Mouse (Mus musculus): ENCODE measurements around the gene Rftn1. TPM values are rescaled to one million over a fixed set of nuclear protein-coding genes. Genes with fewer than 3 reads are reported as not detected.
A peak's percentile ranks its signal among the peaks of the same experiment; 100 is the strongest.

The Rftn1 gene
- polyA plus RNA-seq, 1 experiment from 2014 or later: 14.7 TPM

GRCm38 (mm10) chr17:50135466-50135865, 55.0 kb downstream of the Rftn1 start:
- Histone ChIP-seq H3K4me1 (no peaks in the 10 kb centered on the region), H3K4me3 (replicated peaks) (no peak overlapping the region), H3K27ac (no peak overlapping the region), H3K9me3 (replicated peaks) (no peaks in the 10 kb centered on the region), H3K4me2 (no peak overlapping the region), H3K36me3 (no peaks in the 10 kb centered on the region), H3K27me3 (no peaks in the 10 kb centered on the region), H3K9ac (no peak overlapping the region)
- WGBS: 68% methylated on average over 10 of the region's 10 CpGs
- no peak for ATAC-seq (replicated peaks; ENCODE audit: low FRiP score)

DNA sequence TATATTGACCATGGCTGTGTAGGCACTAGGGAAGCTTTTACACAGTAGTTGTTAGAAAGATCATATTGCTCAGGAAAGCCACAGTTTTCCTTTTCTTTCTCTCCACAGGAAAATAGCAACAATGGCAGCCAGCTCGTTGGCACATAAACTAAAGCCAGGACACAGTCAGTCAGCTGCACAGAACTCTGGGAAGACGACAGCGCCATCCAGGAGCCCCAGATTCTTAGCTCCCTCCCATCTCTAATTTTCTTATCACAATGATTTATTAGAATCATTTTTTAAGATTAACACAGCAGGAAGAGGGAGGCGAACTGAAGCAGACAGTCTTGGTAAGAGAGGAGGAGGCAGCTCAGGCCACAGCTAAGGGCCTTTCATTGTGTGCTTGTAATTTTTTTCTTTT, 58.8 kb downstream of the Rftn1 start:
- H3K36me3 ChIP-seq: no peaks in the 10 kb centered on the region
- WGBS: 49% methylated on average over 4 of the region's 4 CpGs
- no peak overlapping the region for H3K4me3 ChIP-seq (replicated peaks)
- H3K27ac ChIP-seq: no peak overlapping the region
- H3K4me2 ChIP-seq: no peak overlapping the region
- H3K27me3 ChIP-seq: no peaks in the 10 kb centered on the region
- H3K4me1 ChIP-seq: 0 out of 2 replicates have a peak, but pooled peaks cover 4% of the 10 kb centered on the region
- H3K9me3 ChIP-seq (replicated peaks): no peaks in the 10 kb centered on the region
- no peak for ATAC-seq (replicated peaks; ENCODE audit: low FRiP score)
- no peak overlapping the region for H3K9ac ChIP-seq

- H3K27me3 ChIP-seq: no peaks in the 10 kb centered on the region
- no peaks in the 10 kb centered on the region for H3K36me3 ChIP-seq
- peaks cover 5% of the 10 kb centered on the region; the same call in 1 of the 2 replicates for H3K4me1 ChIP-seq
- 56% methylated on average over 4 of the region's 4 CpGs for WGBS
- ATAC-seq (replicated peaks; ENCODE audit: low FRiP score): no peak
- no peak overlapping the region for H3K4me3 ChIP-seq (replicated peaks)
- H3K9me3 ChIP-seq (replicated peaks): no peaks in the 10 kb centered on the region
- no peak overlapping the region for H3K9ac ChIP-seq
- no peak overlapping the region for H3K4me2 ChIP-seq
- H3K27ac ChIP-seq: no peak overlapping the region
These were observed 60.1 kb downstream of the Rftn1 start for GRCm38 (mm10) chr17:50130421-50130820.

DNA sequence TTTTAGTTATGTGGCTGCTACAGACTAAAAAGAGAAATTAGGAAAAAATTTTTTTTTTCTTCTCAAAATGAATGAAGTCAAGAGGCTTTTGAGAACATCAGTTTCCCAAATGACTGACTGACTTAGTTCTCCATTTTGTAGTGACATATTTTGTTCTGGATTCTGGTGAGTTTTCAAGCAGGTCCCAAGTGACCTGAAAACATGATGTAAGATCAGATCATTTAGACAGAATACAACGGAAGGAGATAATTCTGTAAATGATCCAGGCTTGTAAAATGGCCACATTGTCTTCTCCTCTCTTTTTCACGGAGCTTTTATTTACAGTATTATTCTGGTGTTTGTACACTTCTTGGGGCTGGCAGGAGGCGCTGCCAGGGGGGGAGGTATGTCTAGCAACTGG, 62.1 kb downstream of the Rftn1 start:
- ATAC-seq (replicated peaks; ENCODE audit: low FRiP score): no peak
- H3K27me3 ChIP-seq: no peaks in the 10 kb centered on the region
- H3K9ac ChIP-seq: no peak overlapping the region
- no peak overlapping the region for H3K4me2 ChIP-seq
- peaks cover 10% of the 10 kb centered on the region; the same call in 1 of the 2 replicates for H3K4me1 ChIP-seq
- no peak overlapping the region for H3K27ac ChIP-seq
- no peak overlapping the region for H3K4me3 ChIP-seq (replicated peaks)
- WGBS: 77% methylated on average over 3 of the region's 3 CpGs
- no peaks in the 10 kb centered on the region for H3K36me3 ChIP-seq
- no peaks in the 10 kb centered on the region for H3K9me3 ChIP-seq (replicated peaks)

DNA sequence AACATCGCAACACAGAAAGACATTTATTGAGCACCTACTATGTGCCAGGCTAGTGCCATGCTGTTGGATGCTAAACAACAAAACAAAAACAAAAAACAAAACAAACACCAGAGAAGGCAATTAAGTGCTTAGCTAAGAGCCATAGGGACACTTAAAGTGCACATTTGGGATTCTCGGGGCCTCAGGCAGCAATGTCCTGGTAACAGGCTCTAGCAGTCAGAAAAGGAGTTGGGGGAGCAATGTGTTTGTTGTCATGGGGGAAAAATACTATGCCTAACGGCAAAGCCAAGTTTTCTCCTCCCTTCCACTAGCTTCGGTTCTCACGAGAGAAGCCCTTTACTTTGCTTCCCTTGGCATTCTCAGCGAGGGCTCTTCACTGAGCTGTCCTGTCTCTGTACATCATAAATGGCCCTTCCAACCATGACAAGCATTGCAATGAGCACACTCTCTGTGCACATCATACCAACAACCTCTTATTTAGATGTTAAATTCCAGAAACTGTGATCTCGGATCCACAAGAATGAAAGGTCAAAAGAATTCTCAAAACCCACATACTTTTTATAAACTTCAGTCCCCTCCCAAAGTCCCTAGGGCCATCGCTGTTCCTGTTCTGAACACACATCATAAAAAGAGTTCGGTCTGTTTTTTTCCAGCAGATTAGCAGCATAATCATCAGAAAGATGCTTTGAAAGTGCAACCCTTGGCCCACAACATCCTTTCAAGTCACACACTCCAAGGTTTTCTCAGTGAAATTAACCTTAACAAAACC, 63.2 kb downstream of the Rftn1 start:
- 69% methylated on average over 9 of the region's 9 CpGs for whole genome bisulfite sequencing
- no peak overlapping the region for H3K4me3 ChIP-seq (replicated peaks)
- no peak for ATAC-seq (replicated peaks; ENCODE audit: low FRiP score)
- H3K9me3 ChIP-seq (replicated peaks): no peaks in the 10 kb centered on the region
- H3K9ac ChIP-seq: no peak overlapping the region
- H3K27ac ChIP-seq: no peak overlapping the region
- peaks cover 10% of the 10 kb centered on the region; the same call in 1 of the 2 replicates for H3K4me1 ChIP-seq
- H3K4me2 ChIP-seq: no peak overlapping the region
- H3K27me3 ChIP-seq: no peaks in the 10 kb centered on the region
- H3K36me3 ChIP-seq: no peaks in the 10 kb centered on the region

DNA sequence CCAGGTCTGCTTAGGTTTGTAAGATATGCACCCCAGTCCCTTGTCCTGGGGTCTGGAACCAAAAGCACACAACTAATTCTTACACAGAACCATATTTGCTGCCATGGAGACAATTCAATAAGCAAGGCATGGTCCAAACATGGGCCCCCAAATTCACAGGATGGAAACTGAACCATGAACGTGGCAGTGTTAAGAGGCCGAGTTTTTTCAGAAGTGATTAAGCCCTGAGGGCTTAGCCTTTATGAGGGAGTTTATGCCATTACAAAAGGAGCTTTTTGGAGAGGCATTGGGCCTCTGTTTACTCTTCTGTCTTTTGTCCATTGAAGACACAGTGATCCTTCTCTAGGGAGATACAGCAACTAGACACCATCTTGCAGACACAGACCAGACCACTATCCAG, 63.9 kb downstream of the Rftn1 start:
- H3K9ac ChIP-seq: no peak overlapping the region
- no peaks in the 10 kb centered on the region for H3K9me3 ChIP-seq (replicated peaks)
- no peak overlapping the region for H3K4me2 ChIP-seq
- no peaks in the 10 kb centered on the region for H3K36me3 ChIP-seq
- H3K27ac ChIP-seq: no peak overlapping the region
- 58% methylated on average over 2 of the region's 2 CpGs for WGBS
- H3K27me3 ChIP-seq: no peaks in the 10 kb centered on the region
- peaks cover 10% of the 10 kb centered on the region; the same call in 1 of the 2 replicates for H3K4me1 ChIP-seq
- no peak for ATAC-seq (replicated peaks; ENCODE audit: low FRiP score)
- no peak overlapping the region for H3K4me3 ChIP-seq (replicated peaks)

GRCm38 (mm10) chr17:50125900-50126299, 64.6 kb downstream of the Rftn1 start:
- Histone ChIP-seq H3K4me2 (no peak overlapping the region), H3K4me3 (replicated peaks) (no peak overlapping the region), H3K27ac (no peak overlapping the region), H3K36me3 (no peaks in the 10 kb centered on the region), H3K9me3 (replicated peaks) (no peaks in the 10 kb centered on the region), H3K9ac (no peak overlapping the region), H3K27me3 (no peaks in the 10 kb centered on the region), H3K4me1 (peaks cover 10% of the 10 kb centered on the region; the same call in 1 of the 2 replicates)
- 64% methylated on average over 5 of the region's 5 CpGs for WGBS
- no peak for ATAC-seq (replicated peaks; ENCODE audit: low FRiP score)

GRCm38 (mm10) chr17:50125245-50125798, 65.2 kb downstream of the Rftn1 start:
- Histone ChIP-seq H3K9ac (no peak overlapping the region), H3K27me3 (no peaks in the 10 kb centered on the region), H3K4me1 (peaks cover 10% of the 10 kb centered on the region; the same call in 1 of the 2 replicates), H3K9me3 (replicated peaks) (no peaks in the 10 kb centered on the region), H3K36me3 (no peaks in the 10 kb centered on the region), H3K27ac (peak overlapping the region; percentile 41; the same call in 1 of the 2 replicates), H3K4me3 (replicated peaks) (no peak overlapping the region), H3K4me2 (no peak overlapping the region)
- WGBS: 76% methylated on average over 3 of the region's 3 CpGs
- ATAC-seq (replicated peaks; ENCODE audit: low FRiP score): no peak

GRCm38 (mm10) chr17:50124708-50125107, 65.8 kb downstream of the Rftn1 start:
- Histone ChIP-seq H3K4me2 (no peak overlapping the region), H3K9me3 (replicated peaks) (no peaks in the 10 kb centered on the region), H3K36me3 (no peaks in the 10 kb centered on the region), H3K9ac (no peak overlapping the region), H3K4me3 (replicated peaks) (no peak overlapping the region), H3K27me3 (no peaks in the 10 kb centered on the region), H3K4me1 (peaks cover 10% of the 10 kb centered on the region; the same call in 1 of the 2 replicates), H3K27ac (no peak overlapping the region)
- ATAC-seq (replicated peaks; ENCODE audit: low FRiP score): 0 out of 2 replicates have a peak, but pooled peaks have one; percentile 40
- 78% methylated on average over 4 of the region's 4 CpGs for WGBS

- H3K27me3 ChIP-seq: no peaks in the 10 kb centered on the region
- no peak overlapping the region for H3K4me3 ChIP-seq (replicated peaks)
- H3K4me1 ChIP-seq: peaks cover 10% of the 10 kb centered on the region; the same call in 1 of the 2 replicates
- WGBS: 69% methylated on average over 8 of the region's 8 CpGs
- H3K9me3 ChIP-seq (replicated peaks): no peaks in the 10 kb centered on the region
- no peak for ATAC-seq (replicated peaks; ENCODE audit: low FRiP score)
- H3K9ac ChIP-seq: no peak overlapping the region
- H3K36me3 ChIP-seq: no peaks in the 10 kb centered on the region
- H3K4me2 ChIP-seq: no peak overlapping the region
- no peak overlapping the region for H3K27ac ChIP-seq
These were observed 67.9 kb downstream of the Rftn1 start for GRCm38 (mm10) chr17:50122555-50122954.

DNA sequence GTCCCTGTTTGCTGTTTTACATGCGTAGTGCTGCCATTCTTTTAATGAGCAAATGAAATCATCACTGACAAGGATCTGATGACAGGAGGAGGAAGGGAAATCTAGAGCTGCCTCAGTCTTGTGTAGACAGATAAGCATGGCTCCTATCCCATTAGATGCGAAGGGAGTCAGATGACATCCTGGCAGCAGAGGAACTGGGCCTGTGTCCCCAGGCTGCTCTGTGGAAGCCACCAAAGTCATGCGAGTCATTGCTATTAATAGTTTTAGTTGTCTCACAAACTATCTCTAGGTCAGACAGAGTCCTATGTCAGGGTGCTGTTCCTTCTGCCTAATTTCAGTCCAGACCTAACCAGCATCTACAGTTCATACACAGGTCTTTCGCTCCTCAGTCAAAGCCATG, 70.4 kb downstream of the Rftn1 start:
- H3K27ac ChIP-seq: no peak overlapping the region
- H3K27me3 ChIP-seq: no peaks in the 10 kb centered on the region
- no peak overlapping the region for H3K4me3 ChIP-seq (replicated peaks)
- no peak for ATAC-seq (replicated peaks; ENCODE audit: low FRiP score)
- no peaks in the 10 kb centered on the region for H3K9me3 ChIP-seq (replicated peaks)
- peaks cover 1% of the 10 kb centered on the region; the same call in 1 of the 2 replicates for H3K4me1 ChIP-seq
- 72% methylated on average over 4 of the region's 4 CpGs for WGBS
- H3K9ac ChIP-seq: no peak overlapping the region
- H3K4me2 ChIP-seq: no peak overlapping the region
- no peaks in the 10 kb centered on the region for H3K36me3 ChIP-seq

GRCm38 (mm10) chr17:50117461-50117860, 73.0 kb downstream of the Rftn1 start:
- no peak overlapping the region for H3K4me3 ChIP-seq (replicated peaks)
- no peak overlapping the region for H3K27ac ChIP-seq
- 96% methylated on average over 7 of the region's 7 CpGs for WGBS
- no peaks in the 10 kb centered on the region for H3K27me3 ChIP-seq
- H3K9me3 ChIP-seq (replicated peaks): no peaks in the 10 kb centered on the region
- H3K4me1 ChIP-seq: no peaks in the 10 kb centered on the region
- no peaks in the 10 kb centered on the region for H3K36me3 ChIP-seq
- no peak overlapping the region for H3K9ac ChIP-seq
- ATAC-seq (replicated peaks; ENCODE audit: low FRiP score): no peak
- no peak overlapping the region for H3K4me2 ChIP-seq
